Mouse (Mus musculus): ENCODE data around the gene Serp2. TPM values are rescaled to one million over a fixed set of nuclear protein-coding genes. Genes with fewer than 3 reads are reported as not detected.
A peak's percentile ranks its signal among the peaks of the same experiment; 100 is the strongest.
"Not testable (repeated sequence)": the region's sequence is repeated elsewhere in the genome, so short reads cannot be mapped to it uniquely, and the experiment has no call there.

The Serp2 gene
- polyA plus RNA-seq, 1 experiment from 2014 or later = 125 TPM

GRCm38 (mm10) chr14:76567280-76567679 lies 10.6 kb upstream of the Serp2 start:
- WGBS = 54% methylated on average over 1 of the region's 1 CpGs
- no peak overlapping the region for H3K4me2 ChIP-seq (replicated peaks)
- no peaks in the 10 kb centered on the region for H3K27me3 ChIP-seq
- H3K9me3 ChIP-seq = no peaks in the 10 kb centered on the region
- H3K36me3 ChIP-seq = no peaks in the 10 kb centered on the region
- H3K4me3 ChIP-seq = no peak overlapping the region
- no peak overlapping the region for H3K9ac ChIP-seq (replicated peaks)
- no peak for ATAC-seq (replicated peaks)
- no peaks in the 10 kb centered on the region for H3K4me1 ChIP-seq
- H3K27ac ChIP-seq (replicated peaks) = no peak overlapping the region

DNA sequence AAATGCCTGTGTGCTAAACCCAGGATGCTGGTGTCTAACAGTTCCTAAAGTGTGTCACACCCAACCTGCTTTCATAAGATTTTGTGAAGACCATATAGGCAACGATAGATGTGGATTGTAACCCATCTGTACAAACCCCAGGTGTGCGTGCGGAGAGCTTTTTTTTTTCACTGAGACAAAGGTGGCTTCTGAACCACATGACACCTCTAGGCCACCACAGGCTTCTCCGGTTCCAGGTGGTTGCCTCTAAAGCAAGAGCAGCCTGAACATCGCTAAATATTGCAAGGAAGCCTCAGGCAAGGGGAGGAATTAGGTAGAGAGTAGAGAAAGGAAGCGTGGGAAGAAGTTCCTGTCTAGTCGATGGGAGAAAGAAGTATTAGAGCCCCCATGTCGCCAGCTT lies 10.0 kb upstream of the Serp2 start:
- WGBS = 89% methylated on average over 8 of the region's 8 CpGs
- ATAC-seq (replicated peaks) = no peak
- no peak overlapping the region for H3K9ac ChIP-seq (replicated peaks)
- no peaks in the 10 kb centered on the region for H3K4me1 ChIP-seq
- no peaks in the 10 kb centered on the region for H3K27me3 ChIP-seq
- no peak overlapping the region for H3K4me3 ChIP-seq
- H3K27ac ChIP-seq (replicated peaks) = no peak overlapping the region
- H3K9me3 ChIP-seq = no peaks in the 10 kb centered on the region
- H3K4me2 ChIP-seq (replicated peaks) = no peak overlapping the region
- H3K36me3 ChIP-seq = no peaks in the 10 kb centered on the region

DNA sequence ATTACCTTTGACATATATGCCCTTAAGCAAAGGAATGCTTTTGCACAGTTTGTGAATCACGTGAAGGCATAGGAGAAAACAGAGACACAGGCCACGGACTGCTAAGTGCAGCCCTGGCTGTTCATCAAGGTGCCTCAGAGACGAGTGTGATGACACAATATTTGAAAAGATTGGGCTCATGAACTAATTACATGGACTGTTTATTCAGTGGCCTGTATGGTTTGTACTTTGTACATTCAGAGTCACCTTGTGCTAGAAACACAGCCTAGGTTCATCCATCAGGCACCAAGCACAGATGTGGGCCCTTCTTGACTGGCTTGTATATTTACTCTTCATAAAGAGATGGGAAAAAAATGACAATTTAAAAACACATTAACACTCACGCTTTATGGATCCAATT lies 9.5 kb upstream of the Serp2 start:
- WGBS = 82% methylated on average over 4 of the region's 4 CpGs
- Histone ChIP-seq H3K36me3 (no peaks in the 10 kb centered on the region), H3K9me3 (no peaks in the 10 kb centered on the region), H3K9ac (replicated peaks) (no peak overlapping the region), H3K27ac (replicated peaks) (no peak overlapping the region), H3K4me1 (no peaks in the 10 kb centered on the region), H3K4me3 (no peak overlapping the region), H3K4me2 (replicated peaks) (no peak overlapping the region), H3K27me3 (no peaks in the 10 kb centered on the region)
- ATAC-seq (replicated peaks) = no peak

- Histone ChIP-seq H3K36me3 (no peaks in the 10 kb centered on the region), H3K4me3 (no peak overlapping the region), H3K27ac (replicated peaks) (no peak overlapping the region), H3K27me3 (no peaks in the 10 kb centered on the region), H3K9me3 (no peaks in the 10 kb centered on the region), H3K4me2 (replicated peaks) (no peak overlapping the region), H3K9ac (replicated peaks) (no peak overlapping the region), H3K4me1 (peaks cover 15% of the 10 kb centered on the region)
- no peak for ATAC-seq (replicated peaks)
- 88% methylated on average over 2 of the region's 2 CpGs for WGBS
Measured at GRCm38 (mm10) chr14:76559208-76559607, 2.5 kb upstream of the Serp2 start.

- not testable (repeated sequence) for H3K4me2 ChIP-seq (replicated peaks); H3K9ac ChIP-seq (replicated peaks); H3K4me3 ChIP-seq; H3K36me3 ChIP-seq; H3K27me3 ChIP-seq; ATAC-seq (replicated peaks); H3K27ac ChIP-seq (replicated peaks); H3K9me3 ChIP-seq
- peaks cover 15% of the 10 kb centered on the region for H3K4me1 ChIP-seq
- WGBS = 59% methylated on average over 8 of the region's 8 CpGs
Measured at GRCm38 (mm10) chr14:76558171-76558570, 1.5 kb upstream of the Serp2 start.

GRCm38 (mm10) chr14:76556031-76556851 lies 448 bp downstream of the Serp2 start:
- peak overlapping the region; percentile 80 for H3K9ac ChIP-seq (replicated peaks)
- H3K27me3 ChIP-seq = no peaks in the 10 kb centered on the region
- H3K36me3 ChIP-seq = no peaks in the 10 kb centered on the region
- under 1% methylated on average over 60 of the region's 67 CpGs for WGBS
- H3K9me3 ChIP-seq = no peaks in the 10 kb centered on the region
- H3K4me2 ChIP-seq (replicated peaks) = peak overlapping the region; percentile 89
- H3K27ac ChIP-seq (replicated peaks) = peak overlapping the region; percentile 91
- peak; percentile 77 for ATAC-seq (replicated peaks)
- H3K4me3 ChIP-seq = peak overlapping the region; percentile 59
- peaks cover 15% of the 10 kb centered on the region for H3K4me1 ChIP-seq

DNA sequence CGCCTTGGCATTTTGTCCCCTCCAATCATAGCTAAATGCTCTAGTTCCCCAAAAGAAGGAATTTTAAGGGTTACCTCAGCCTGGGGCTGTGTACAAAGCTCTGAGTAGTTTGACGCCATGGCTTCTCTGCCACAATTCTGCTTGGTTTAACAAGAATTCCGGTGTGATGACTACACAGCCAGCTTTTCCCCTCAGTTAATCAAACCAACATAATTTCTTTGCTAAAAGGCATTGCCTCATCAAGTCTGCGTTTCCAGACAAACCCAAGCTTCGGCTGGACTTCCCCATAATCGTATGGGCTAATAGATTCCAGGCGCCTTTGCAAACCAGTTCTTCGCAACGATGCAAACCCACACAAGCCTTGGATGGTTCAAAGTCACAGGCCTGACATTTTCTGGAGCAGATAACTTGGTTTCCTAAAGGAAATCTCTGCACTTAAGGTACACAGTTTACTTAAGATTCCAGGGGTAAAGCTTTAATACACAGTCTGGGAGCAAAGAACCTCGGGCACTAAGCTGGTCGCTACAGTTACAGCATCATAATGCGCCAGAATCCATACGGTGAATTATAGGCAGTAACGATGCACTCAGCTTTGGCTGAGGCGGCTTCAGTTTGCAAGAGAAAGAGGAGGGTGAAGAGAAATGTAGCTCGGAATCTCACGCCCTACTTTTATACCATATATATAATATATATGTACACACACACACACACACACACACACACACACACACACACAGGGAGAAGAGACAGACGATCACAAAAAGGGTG lies 1.2 kb downstream of the Serp2 start:
- Histone ChIP-seq H3K27ac (replicated peaks) (peak overlapping the region; percentile 91), H3K36me3 (no peaks in the 10 kb centered on the region), H3K9ac (replicated peaks) (peak overlapping the region; percentile 80), H3K27me3 (no peaks in the 10 kb centered on the region), H3K4me3 (peak overlapping the region; percentile 59), H3K4me1 (peaks cover 15% of the 10 kb centered on the region), H3K4me2 (replicated peaks) (peak overlapping the region; percentile 89), H3K9me3 (no peaks in the 10 kb centered on the region)
- ATAC-seq (replicated peaks) = no peak; the same call in 1 of the 2 replicates
- 39% methylated on average over 18 of the region's 18 CpGs for WGBS

DNA sequence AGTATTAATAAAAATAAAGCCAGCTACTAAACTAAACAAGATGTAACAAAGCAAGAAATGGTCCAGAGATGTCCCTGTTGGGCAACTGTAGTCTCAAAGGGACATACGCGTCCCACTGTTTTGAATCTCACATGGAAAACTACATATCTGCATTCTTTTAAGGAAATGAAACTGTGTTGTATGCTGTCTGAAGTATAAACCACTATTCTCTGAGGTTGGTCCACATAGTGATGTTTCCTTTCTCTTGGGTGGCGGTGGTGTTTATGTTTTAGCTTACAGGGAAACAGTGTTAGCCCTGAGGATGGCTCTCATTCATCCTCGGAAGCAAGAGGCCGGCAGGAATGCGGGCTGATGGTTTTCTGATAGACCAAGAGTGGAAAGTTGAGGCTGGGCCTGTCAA lies 12.6 kb downstream of the Serp2 start:
- WGBS = 88% methylated on average over 6 of the region's 6 CpGs
- H3K27ac ChIP-seq (replicated peaks) = no peak overlapping the region
- H3K4me2 ChIP-seq (replicated peaks) = no peak overlapping the region
- peaks cover 8% of the 10 kb centered on the region; the same call in 1 of the 2 replicates for H3K36me3 ChIP-seq
- no peaks in the 10 kb centered on the region for H3K4me1 ChIP-seq
- no peaks in the 10 kb centered on the region for H3K9me3 ChIP-seq
- no peak overlapping the region for H3K9ac ChIP-seq (replicated peaks)
- no peak overlapping the region for H3K4me3 ChIP-seq
- ATAC-seq (replicated peaks) = no peak
- H3K27me3 ChIP-seq = no peaks in the 10 kb centered on the region

DNA sequence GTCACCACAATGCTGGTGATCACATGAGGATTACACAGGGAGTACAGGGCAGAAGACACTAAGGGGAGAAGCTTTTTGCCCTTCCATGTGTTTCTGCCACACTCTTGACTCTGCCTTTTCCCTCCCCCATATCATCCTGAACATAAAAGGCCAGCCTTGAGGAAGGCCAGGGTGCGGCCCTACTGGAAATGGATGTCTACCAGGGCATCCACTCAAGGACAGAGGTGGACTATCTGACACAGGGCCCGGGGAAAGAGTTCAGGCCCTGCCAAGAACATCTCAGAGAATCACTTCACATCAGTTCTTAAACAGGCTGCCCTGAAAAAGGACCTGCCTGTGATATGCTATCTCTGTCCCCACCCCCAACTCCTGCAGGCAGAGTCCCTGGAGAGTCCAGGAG lies 15.3 kb downstream of the Serp2 start:
- WGBS = 86% methylated on average over 2 of the region's 2 CpGs
- H3K4me3 ChIP-seq = no peak overlapping the region
- H3K27me3 ChIP-seq = no peaks in the 10 kb centered on the region
- H3K36me3 ChIP-seq = peaks cover 3% of the 10 kb centered on the region; the same call in 1 of the 2 replicates
- ATAC-seq (replicated peaks) = no peak
- H3K9ac ChIP-seq (replicated peaks) = no peak overlapping the region
- no peaks in the 10 kb centered on the region for H3K9me3 ChIP-seq
- H3K4me1 ChIP-seq = no peaks in the 10 kb centered on the region
- H3K4me2 ChIP-seq (replicated peaks) = no peak overlapping the region
- no peak overlapping the region for H3K27ac ChIP-seq (replicated peaks)

DNA sequence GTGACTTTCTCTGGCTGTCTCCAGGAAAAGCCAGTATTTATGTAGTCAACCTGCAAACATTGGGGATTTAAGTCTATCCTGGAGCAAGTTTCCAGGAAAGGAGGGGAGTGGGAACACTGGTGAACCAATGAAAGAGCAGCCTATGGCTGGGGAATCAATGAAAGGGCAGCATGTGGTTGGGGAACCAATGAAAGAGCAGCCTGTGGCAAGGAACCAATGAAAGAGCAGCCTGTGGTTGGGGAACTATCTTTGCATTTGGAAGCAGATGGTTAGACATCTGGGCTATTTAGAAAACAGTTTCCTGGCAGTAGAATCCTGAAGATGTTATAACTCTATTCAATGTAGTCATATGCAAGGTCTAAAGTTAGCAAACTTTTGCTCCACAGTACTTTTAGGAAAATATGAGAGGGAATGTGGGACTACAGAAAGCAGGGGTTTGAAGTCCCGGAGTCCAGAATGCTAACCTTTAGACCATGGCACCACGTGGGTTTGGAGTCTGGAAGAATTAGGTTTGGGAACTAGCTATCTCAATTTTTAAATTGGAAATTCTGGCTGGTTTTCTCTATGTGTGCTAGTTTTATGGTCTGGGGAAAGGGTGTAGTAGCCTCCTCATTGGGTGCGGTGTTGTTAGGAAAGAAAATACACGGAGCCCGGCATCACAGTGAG lies 16.6 kb downstream of the Serp2 start:
- Histone ChIP-seq H3K27me3 (no peaks in the 10 kb centered on the region), H3K4me1 (no peaks in the 10 kb centered on the region), H3K9me3 (no peaks in the 10 kb centered on the region), H3K4me3 (no peak overlapping the region), H3K27ac (replicated peaks) (no peak overlapping the region), H3K4me2 (replicated peaks) (no peak overlapping the region), H3K36me3 (peaks cover 3% of the 10 kb centered on the region; the same call in 1 of the 2 replicates), H3K9ac (replicated peaks) (no peak overlapping the region)
- no peak for ATAC-seq (replicated peaks)
- WGBS = 96% methylated on average over 5 of the region's 5 CpGs

DNA sequence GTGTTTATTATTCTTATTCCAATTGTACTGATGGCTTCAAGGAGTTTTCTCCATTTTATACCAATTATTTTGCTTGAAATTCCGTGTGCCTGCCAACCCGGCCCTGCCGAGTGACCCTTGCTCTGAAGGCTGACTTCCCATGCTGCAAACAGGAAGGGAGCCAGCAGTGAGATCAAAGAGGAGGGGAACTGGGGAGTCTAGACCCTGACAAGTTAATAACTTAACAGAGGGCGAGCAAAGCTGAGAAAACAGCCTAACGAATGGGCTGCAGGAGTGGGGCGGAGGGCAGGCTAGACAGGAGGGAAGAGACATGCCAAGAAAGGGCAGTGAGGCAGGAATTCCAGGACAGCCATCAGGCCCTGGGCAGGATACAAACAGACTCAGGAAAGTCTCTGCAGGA lies 19.8 kb downstream of the Serp2 start:
- H3K9ac ChIP-seq (replicated peaks) = no peak overlapping the region
- no peak for ATAC-seq (replicated peaks)
- no peaks in the 10 kb centered on the region for H3K27me3 ChIP-seq
- no peaks in the 10 kb centered on the region; the same call in 1 of the 2 replicates for H3K36me3 ChIP-seq
- H3K27ac ChIP-seq (replicated peaks) = no peak overlapping the region
- no peak overlapping the region for H3K4me3 ChIP-seq
- H3K9me3 ChIP-seq = no peaks in the 10 kb centered on the region
- peaks cover 12% of the 10 kb centered on the region for H3K4me1 ChIP-seq
- 36% methylated on average over 6 of the region's 6 CpGs for WGBS
- no peak overlapping the region for H3K4me2 ChIP-seq (replicated peaks)

DNA sequence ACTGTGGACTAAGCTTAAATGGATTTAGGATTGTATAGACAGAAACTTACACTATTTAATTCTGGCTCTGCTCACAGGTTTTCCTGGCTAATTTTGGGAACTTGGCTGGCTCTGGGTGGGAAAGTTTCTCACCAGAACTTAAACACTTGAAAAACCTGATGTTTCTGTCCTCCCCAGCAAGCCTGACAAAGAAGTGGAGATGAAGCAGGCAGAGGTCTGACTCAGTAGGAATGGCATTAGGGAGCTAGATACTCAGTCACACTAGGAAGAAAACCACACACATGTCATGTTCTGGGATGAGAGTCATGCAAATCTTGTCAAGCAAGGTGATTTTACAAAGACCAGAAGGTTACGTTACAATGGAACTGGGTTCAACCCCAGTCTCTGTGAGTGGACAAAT lies 21.6 kb downstream of the Serp2 start:
- WGBS = 93% methylated on average over 1 of the region's 1 CpGs
- Histone ChIP-seq H3K4me2 (replicated peaks) (no peak overlapping the region), H3K36me3 (no peaks in the 10 kb centered on the region; the same call in 1 of the 2 replicates), H3K27me3 (no peaks in the 10 kb centered on the region), H3K9me3 (no peaks in the 10 kb centered on the region), H3K9ac (replicated peaks) (no peak overlapping the region), H3K27ac (replicated peaks) (no peak overlapping the region), H3K4me3 (no peak overlapping the region), H3K4me1 (peaks cover 12% of the 10 kb centered on the region)
- ATAC-seq (replicated peaks) = no peak

Data from forebrain, embryonic 15.5 days (tissue).